Mouse (Mus musculus) heart, postnatal 36 days (tissue): ENCODE results near the gene Mcam. TPM values are rescaled to one million over a fixed set of nuclear protein-coding genes. Genes with fewer than 3 reads are reported as not detected.
A peak's percentile ranks its signal among the peaks of the same experiment; 100 is the strongest.

Experiments
- DNase-seq, 2 experiments: peaks; one replicate each; pipeline ENCODE4 v3.0.0; 2021 to 2022
- intact Hi-C: fragments of 180-260 bp; cut with DNase I; formaldehyde crosslinking; loops from one replicate; pipeline ENCODE4 v1.15.1; 2025
- total RNA-seq, 2 experiments: library from RNA; stranded (reverse); gene quantifications; 2 replicates each; pipeline ENCODE4 v1.2.3; 2021

The Mcam gene
- total RNA-seq, 2 experiments from 2014 or later, result 38.7 to 39.3 TPM

DNA sequence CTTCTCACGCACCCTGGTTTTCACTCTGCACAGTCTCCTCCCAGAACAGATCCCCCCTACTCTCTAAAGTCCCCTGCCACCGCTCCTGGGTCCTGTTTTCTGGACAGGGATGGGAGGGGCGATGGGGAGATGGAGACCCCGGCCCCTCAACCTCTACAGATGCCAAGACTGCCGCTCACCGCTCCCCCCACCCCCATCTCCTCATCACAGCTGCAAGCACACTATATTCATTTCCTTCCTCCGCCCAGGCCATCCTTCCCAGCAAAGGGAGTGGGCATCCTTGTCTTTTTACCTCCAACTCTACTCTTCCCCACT is 3.0 kb upstream of the Mcam start:
- DNase-seq, result no peak
- intact Hi-C loops, result no loop called here

DNA sequence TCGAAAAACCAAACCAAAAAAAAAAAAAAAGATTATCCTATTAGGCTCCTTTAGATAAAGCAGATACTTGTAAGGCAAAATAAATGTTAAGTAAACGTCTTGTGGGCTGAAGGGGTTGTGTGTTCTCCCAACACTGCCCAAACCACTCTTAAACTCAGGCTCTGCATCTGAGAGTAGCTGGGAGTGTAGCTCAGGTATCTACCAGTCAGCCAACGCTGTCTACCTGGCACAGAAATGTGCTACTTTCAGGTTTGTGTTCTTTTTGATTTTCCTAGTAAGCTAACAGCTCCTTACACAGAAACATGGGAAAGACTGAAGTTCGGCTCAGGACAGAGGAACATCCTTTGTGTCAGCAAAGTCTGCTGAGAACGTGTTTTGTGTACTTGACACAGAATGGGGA is 2.1 kb upstream of the Mcam start:
- intact Hi-C loops, result no loop called here
- no peak for DNase-seq

DNA sequence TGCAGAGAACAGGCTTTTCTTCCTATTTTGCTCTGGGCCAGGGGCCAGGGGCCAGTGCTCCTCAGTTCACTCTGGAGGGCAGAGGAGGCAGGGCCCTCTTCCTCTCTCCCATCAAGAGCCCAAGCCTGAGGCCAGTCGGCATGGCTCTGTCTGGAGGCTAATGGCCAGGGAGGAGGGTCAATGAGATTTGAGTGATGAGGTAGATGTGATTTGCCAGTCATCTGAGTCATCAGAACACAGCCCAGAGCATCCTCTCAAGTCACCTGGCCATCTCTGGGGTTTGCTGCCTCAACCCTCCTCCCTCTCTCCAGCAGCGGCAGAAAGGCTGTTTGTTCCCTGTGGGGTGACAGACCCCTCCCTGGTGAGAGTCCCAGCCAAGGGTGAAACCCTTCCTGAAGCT is 982 bp upstream of the Mcam start:
- intact Hi-C loops, result no loop called here
- DNase-seq, result peak in 1 of 2 experiments; percentile 33

DNA sequence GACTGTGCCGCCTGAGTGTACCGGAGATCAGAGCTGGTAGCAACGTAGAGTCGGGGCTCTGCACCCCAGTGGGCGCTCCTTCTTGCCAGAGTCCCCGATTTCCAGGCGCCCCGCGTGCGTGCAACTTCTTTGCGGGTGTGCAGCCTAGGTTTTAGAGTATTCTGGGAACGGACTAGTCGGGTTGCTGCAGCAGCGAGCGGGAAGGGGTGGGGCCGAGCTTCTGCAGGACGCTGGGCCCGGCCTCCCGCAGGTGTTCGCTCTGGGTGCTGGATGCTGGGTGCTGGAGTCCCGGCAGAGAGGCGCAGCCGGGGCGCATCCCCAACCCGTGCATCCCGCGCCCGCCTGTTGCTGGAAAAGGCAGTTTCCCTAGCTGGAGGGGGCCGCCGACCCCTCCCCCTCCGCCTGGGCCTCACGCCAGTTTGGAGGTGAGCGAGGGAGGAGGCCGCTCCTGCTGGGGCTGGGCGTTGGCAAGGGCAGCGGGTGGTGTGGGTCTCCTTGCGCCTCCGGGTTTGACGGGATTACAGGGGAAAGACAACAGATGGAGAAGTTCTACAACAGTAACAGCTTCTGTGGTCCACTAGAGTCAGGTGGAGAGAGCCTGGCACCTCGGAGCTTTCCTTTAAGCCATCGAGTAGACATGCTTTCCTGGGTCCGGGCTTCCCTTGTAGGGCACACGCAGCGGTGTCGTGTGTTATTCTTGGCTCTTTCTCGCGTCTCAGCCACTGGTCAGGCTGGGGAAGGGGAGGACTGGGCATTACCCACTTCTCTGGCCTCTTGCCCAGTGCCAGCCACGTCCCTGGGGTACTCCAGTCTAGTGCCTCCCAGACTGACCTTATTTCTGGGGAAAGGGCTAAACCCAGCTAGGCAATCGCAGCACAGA is 822 bp downstream of the Mcam start:
- peak; percentile 64 to 65 for DNase-seq
- intact Hi-C loops, result no loop called here

DNA sequence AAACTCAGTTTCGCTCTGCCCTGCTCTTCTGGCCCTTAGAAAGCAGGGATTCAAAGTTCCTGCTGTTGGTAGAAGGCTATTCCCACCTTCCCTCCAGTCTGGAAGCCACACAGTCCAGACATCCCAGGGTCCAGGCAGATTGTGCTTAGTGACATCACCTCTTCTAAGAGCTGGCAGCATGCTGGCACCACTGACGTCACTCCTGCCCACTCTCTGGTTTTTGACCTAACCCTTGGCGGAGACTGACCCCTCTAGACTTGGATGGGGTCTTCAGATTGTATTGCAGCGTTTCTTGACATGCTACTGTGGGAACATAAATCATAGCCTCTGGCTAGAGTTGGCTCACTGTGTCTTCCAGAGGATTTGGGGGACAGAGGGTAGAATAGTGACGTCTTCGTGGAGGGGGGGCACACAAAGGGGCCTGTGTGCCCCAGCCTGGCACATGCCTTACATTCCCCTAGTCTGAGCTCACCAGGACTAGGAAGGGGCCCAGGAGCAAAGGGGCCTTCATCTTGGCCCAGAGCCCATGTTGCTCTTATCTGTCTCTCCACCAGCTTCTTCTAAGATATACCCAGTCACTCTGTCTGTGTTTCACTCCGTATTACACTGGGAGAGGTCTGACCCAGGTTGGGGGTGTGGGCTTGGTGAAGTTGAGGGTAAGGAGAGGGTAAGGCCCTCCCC is 1.6 kb downstream of the Mcam start:
- DNase-seq, result no peak
- intact Hi-C loops, result no loop called here

- intact Hi-C loops, result no loop called here
- DNase-seq, result no peak
Observed at GRCm38 (mm10) chr9:44137846-44138245, 3.6 kb downstream of the Mcam start.

GRCm38 (mm10) chr9:44141951-44142350 is 7.7 kb downstream of the Mcam start:
- intact Hi-C loops, result no loop called here
- DNase-seq, result no peak

DNA sequence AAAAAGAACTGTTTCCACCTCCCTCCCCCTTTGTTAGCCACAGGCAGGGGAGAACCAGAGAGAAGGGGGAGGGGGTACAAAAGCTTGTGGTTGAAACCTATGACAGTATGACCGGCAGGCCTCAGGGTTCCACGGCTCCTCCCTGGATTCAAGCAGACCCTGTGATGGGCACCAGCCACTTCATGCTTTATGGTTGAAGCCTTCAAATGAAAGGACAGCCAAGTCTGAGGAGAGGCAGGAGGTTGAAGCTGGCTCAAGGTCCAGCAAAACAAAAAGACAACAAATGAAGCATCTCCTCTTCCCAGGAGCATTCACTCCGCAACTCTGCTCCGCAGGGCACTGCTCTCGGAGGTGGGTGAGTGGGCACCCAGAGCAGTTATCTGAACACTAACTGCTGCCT is 9.2 kb downstream of the Mcam start:
- DNase-seq, result no peak
- intact Hi-C loops, result no loop called here

DNA sequence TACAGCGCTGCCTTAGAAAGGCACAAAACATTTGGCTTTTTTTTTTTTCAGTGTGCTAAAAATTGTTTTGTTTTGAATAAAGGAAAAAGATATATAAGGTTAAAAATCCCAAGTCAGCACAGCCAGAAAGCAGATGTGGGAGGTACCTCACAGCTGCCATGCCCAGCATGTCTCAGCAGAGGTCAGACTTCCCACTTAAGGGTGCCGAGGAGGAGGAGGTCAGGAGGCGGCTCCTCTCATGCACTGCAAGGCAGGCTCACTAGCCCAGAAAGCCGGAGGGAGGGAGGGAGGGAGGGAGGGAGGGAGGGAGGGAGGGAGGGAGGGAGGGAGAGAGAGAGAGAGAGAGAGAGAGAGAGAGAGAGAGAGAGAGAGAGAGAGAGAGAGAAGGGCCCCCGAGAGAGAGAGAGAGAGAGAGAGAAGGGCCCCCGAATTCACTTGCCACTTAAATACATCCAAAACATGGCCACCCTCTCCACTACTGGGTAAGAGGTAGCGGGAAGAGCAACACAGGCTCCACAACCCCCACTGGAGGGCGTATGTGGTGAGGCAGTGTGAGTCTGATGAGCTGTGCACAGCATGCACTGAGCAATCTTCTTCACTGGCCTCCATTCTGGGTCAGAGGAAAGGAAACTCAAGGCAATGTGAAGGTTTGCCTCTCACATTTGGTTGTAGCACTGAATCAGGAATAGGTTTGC is 9.9 kb downstream of the Mcam start:
- intact Hi-C loops, result no loop called here
- DNase-seq, result no peak

GRCm38 (mm10) chr9:44144718-44145060 is 10.4 kb downstream of the Mcam start:
- intact Hi-C loops, result no loop called here

DNA sequence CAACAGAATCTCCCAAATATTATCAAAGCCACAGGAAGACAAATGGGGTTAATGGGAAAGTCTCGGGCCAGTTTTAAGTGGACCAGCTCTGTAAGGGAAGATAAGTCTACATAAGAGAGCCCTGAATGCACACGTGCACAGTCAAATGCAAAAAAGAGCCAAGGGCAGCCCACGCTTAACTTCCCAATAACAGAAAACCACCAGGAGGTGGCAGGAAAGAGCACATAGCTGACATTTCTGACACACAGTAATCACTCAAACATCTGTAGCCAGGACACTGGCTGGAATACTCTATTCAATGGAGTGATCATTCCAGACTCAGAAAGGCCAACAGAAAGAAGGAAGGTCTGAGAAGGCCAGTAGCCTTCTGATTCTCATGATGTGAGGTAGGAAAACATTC is 13.0 kb downstream of the Mcam start:
- DNase-seq, result no peak

More at GRCm38 (mm10) chr9:44144718-44145060, 10.4 kb downstream of the Mcam start:
- no peak for DNase-seq

DNA sequence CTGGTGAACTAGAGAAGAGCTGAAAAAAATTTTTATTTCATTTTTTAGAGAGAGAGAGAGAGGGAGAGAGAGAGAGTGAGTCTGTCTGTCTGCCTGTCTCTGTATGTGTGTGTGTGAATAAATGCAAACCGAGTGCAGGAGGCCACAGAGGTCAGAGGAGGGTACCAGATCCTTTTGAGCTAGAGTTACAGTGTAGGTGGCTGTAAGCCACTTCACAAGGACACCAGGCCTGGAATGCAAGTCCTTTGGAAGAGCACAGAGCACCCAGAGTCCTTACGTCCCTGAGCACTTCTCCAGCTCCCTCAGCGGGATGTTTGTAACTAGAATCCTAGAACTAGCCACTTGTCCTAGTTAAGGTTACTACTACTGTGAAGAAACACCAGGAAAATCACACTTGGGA is 25.6 kb downstream of the Mcam start:
- DNase-seq, result no peak
- intact Hi-C loops, result no loop called here

More for the DNA sequence above, 13.0 kb downstream of the Mcam start:
- intact Hi-C loops, result loop anchor here (1.0 kb wide), 1 partner anchor 21 kb away; no protein-coding TSS in a partner anchor

- intact Hi-C loops, result no loop called here
- no peak for DNase-seq
Observed at GRCm38 (mm10) chr9:44168931-44169330, 34.7 kb downstream of the Mcam start.

- intact Hi-C loops, result no loop called here
Observed at GRCm38 (mm10) chr9:44170691-44171151, 36.5 kb downstream of the Mcam start.

DNA sequence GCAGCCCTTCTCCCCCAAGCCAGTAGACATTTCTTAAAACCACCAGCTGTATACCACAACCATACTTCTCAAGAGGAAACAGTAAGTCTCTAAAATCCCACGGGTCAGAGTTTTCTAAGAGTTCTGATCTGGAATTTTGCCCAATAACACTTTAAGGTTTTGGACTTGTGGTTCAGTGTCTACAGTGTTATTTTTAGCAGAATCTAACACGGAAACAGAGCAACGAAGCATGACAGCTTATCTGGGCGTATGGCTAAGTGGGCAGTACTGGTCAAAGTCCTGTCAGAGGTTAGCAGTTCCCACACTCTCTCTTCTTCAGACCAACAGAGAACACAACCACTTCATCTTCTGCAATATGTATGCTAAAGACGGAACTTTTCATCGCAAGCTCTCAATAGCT is 41.3 kb downstream of the Mcam start:
- no peak for DNase-seq
- intact Hi-C loops, result no loop called here

More at GRCm38 (mm10) chr9:44170691-44171151, 36.5 kb downstream of the Mcam start:
- peak in 1 of 2 experiments; percentile 37 for DNase-seq

DNA sequence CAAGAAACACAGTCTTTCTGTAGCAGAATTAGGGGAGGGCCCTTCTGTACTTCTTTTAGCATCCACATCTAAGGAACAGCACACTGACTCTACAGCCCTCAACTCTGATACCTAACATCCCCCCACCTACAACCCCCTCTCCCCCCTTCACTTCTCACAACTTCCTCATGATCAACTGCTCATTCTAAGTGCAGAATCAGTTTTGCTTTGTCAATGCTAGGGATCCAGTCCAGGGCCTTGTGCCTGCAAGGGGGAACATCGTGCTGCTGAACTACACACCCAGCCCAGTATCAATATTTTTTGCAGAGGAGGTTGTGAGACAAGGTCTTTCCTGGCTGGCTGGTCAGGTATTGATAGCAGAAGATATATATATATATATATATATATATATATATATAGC is 41.7 kb downstream of the Mcam start:
- intact Hi-C loops, result loop anchor here (2.0 kb wide), 1 partner anchor 51 kb away; no protein-coding TSS in a partner anchor
- DNase-seq, result no peak

- intact Hi-C loops, result loop anchor here (2.0 kb wide), 1 partner anchor 53 kb away; no protein-coding TSS in a partner anchor
- no peak for DNase-seq
Observed at GRCm38 (mm10) chr9:44177405-44177804, 43.1 kb downstream of the Mcam start.

DNA sequence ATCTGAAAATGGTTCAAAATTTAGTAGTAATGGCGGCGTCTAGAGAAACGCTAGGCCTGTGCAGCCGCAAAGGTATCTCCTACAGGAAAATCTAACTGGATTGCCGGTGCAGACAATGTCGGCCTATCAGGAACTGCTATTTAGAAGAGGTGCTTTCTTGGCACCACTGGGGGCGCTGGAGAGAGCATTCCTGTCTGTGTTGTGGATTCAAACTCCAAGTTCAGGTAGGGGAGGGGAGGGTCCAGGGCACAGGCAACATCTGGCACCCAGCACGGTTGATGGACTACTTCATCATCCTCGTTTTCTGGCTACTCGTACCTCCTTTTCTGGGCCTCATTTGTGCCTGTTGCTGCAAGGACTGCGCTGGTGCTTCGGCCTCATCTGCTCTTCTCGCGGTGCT is 44.1 kb downstream of the Mcam start:
- intact Hi-C loops, result no loop called here

DNA sequence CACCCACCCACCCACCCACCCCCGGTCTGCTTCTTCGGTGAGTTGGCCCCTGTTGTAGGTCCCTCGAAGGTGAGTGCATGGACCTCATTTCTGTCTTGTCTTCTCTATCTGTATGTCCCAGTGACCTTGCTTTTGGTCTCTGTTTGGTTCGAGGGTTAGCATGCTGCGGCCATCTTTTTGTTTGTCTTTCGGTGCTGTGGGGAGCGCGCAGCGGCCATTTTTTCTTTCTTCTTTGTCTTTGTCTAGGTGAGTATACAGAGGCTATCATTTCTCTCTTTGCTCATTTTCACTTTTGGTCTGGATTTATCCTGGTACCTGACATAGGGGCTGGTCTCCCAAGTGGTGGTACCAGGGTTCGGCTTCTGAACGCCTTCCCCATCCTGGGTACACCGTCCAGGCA is 44.5 kb downstream of the Mcam start:
- intact Hi-C loops, result no loop called here

More for the DNA sequence above, 44.1 kb downstream of the Mcam start:
- DNase-seq, result no peak

DNA sequence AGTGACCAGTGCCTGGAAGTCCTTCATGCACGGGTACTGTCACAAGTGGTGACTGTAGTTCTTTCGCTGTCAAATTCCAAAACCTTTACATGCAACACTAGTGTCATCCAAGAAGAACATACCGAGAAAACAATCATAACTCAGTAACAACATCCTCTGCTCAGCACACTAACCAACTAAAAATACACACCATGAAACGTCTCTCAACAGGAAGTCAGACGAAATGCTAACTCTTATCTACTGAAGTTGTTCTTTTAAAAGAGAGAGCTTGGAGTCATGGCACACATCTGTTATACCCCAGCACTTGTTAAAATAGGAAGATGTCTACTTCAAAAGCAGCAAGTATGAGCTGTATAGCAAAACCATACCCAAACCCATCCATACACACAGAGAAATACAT is 47.3 kb downstream of the Mcam start:
- intact Hi-C loops, result loop anchor here (2.0 kb wide), 1 partner anchor 53 kb away; the partner anchor contains the start of gene Cbl
- no peak for DNase-seq

More for the DNA sequence above, 44.5 kb downstream of the Mcam start:
- no peak for DNase-seq

DNA sequence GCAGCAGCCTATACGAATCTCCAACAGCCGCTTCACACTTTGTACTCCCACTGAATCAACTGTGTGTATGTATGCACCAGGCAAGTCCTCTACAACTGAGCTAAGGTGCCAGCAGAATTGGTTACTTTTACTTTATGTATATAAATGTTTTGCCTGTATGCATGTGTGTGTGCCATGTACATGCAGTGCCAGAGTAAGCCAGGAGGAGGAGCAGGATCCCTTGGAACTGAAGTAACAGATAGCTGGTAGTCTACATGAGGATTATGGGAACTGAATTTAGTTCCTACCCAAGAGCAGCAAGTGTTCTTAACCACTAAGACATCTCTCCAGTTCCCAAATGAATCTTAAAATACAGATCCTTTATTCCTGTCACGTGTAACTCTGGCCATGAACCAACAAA is 48.0 kb downstream of the Mcam start:
- intact Hi-C loops, result no loop called here
- peak; percentile 32 to 63 for DNase-seq
